ENCODE assay signal across 8 mouse cellular contexts in the genomic region with DNA sequence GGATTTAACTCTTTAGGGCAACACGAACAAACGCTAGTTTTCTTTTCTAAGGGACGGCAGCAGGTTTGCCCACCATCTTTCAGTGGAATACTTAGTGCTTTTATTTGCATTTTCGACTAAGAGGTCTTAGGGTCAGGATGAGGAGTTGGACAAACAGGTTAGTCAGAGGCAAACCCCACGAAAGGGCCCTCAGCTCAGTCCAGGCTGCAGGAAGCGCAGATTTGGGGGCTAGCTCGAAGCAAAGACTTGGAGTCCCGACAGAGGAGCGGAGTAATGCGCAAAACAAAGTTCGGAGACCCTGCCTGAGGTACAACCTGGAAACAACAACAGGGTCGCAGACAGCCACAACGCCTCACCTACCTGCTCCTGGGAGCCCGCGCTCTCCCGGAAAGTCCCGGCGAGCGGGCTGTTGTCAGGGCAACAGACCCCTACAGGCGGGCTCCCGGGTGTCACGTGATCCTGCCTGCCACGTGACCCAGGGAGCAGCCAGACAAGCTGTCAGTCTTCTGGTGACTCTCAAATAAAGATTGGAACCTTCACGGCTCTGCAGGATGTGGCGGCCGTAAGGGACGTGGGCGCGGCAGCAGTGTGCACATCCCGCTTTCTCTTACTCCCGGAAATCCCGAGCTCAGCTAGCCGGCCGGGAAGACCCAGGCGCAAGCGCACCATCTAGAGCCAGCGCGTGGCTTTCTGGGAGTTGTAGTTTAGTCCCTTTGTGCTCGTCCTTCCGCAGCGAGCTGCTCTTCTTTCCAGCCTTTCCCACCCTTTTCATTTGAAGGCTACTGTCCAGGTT. TPM values are rescaled to one million over a fixed set of nuclear protein-coding genes. Genes with fewer than 3 reads are reported as not detected.
DNase-seq lines count a peak whose midpoint lies in the region; ATAC-seq and TF ChIP-seq lines count a peak whose summit lies in the region.

TSS of gene Cep162 (minus strand) at position 634 of the 793 bp plus-strand sequence.

- under 1% methylated on average over 41 of the region's 41 CpGs for WGBS in heart, embryonic 12.5 days
- under 1% methylated on average over 41 of the region's 41 CpGs for WGBS in kidney, postnatal 0 days
- under 1% methylated on average over 41 of the region's 41 CpGs for WGBS in liver, embryonic 11.5 days
- WGBS in stomach, embryonic 14.5 days: under 1% methylated on average over 41 of the region's 41 CpGs

- no peaks in the 10 kb centered on the region for H3K27me3 ChIP-seq in heart, embryonic 12.5 days (replicated peaks)
- no peaks in the 10 kb centered on the region for H3K27me3 ChIP-seq in kidney, postnatal 0 days (ENCODE audit: insufficient read depth, low read length)
- H3K27me3 ChIP-seq in liver, embryonic 11.5 days (replicated peaks; ENCODE audit: control insufficient read depth, insufficient read depth, low read length): no peaks in the 10 kb centered on the region
- H3K27me3 ChIP-seq in stomach, embryonic 14.5 days (ENCODE audit: control insufficient read depth, insufficient read depth, low read length): no peaks in the 10 kb centered on the region

- TF ChIP-seq CTCF in kidney, postnatal 0 days (IDR thresholded peaks at IDR 0.05; ENCODE audit: low read depth): no peak

- H3K9me3 ChIP-seq in heart, embryonic 12.5 days (replicated peaks): no peaks in the 10 kb centered on the region
- no peaks in the 10 kb centered on the region for H3K9me3 ChIP-seq in kidney, postnatal 0 days (replicated peaks; ENCODE audit: low read length)
- no peaks in the 10 kb centered on the region for H3K9me3 ChIP-seq in liver, embryonic 11.5 days (ENCODE audit: control insufficient read depth, low read length)
- no peaks in the 10 kb centered on the region for H3K9me3 ChIP-seq in stomach, embryonic 14.5 days (ENCODE audit: control insufficient read depth, low read depth, low read length)

- H3K4me3 ChIP-seq in heart, embryonic 12.5 days: peak within 1 kb of the TSS; percentile 81
- H3K4me3 ChIP-seq in kidney, postnatal 0 days (replicated peaks; ENCODE audit: low read depth, low read length): peak within 1 kb of the TSS; percentile 77
- peak within 1 kb of the TSS; percentile 69 for H3K4me3 ChIP-seq in liver, embryonic 11.5 days (ENCODE audit: low read depth, low read length)
- peak within 1 kb of the TSS; percentile 51 for H3K4me3 ChIP-seq in stomach, embryonic 14.5 days (ENCODE audit: low read depth, low read length)

- H3K4me1 ChIP-seq in heart, embryonic 12.5 days (replicated peaks): no peaks in the 10 kb centered on the region
- H3K4me1 ChIP-seq in kidney, postnatal 0 days (replicated peaks; ENCODE audit: insufficient read depth, low read length): 0 out of 2 replicates have a peak, but pooled peaks cover 5% of the 10 kb centered on the region
- no peaks in the 10 kb centered on the region for H3K4me1 ChIP-seq in liver, embryonic 11.5 days (replicated peaks; ENCODE audit: control insufficient read depth, insufficient read depth, low read length)
- H3K4me1 ChIP-seq in stomach, embryonic 14.5 days (ENCODE audit: control insufficient read depth, insufficient read depth, low read length): no peaks in the 10 kb centered on the region

- peak; percentile 96 for ATAC-seq in erythroid progenitor cell, adult 5-6 weeks (replicated peaks; ENCODE audit: low FRiP score, poor library complexity, severe bottlenecking)
- ATAC-seq in heart, embryonic 12.5 days (ENCODE audit: insufficient number of reproducible peaks, low FRiP score): peak; percentile 97
- peak; percentile 96 for ATAC-seq in kidney, postnatal 0 days (replicated peaks; ENCODE audit: low FRiP score, low read depth)
- peak; percentile 97 for ATAC-seq in liver, embryonic 11.5 days (replicated peaks; ENCODE audit: low FRiP score)
- ATAC-seq in stomach, embryonic 14.5 days (ENCODE audit: insufficient number of reproducible peaks, insufficient read depth, low FRiP score, low read depth): peak; percentile 96

- 0 out of 2 replicates have a peak, but pooled peaks cover 3% of the 10 kb centered on the region for H3K36me3 ChIP-seq in heart, embryonic 12.5 days
- H3K36me3 ChIP-seq in kidney, postnatal 0 days (ENCODE audit: insufficient read depth, low read length): no peaks in the 10 kb centered on the region
- no peaks in the 10 kb centered on the region; the same call in 1 of the 2 replicates for H3K36me3 ChIP-seq in liver, embryonic 11.5 days (ENCODE audit: control insufficient read depth, insufficient read depth, low read length)
- H3K36me3 ChIP-seq in stomach, embryonic 14.5 days (ENCODE audit: control insufficient read depth, insufficient read depth, low read length): no peaks in the 10 kb centered on the region

- peak within 1 kb of the TSS; percentile 70; the same call in 1 of the 2 replicates for H3K27ac ChIP-seq in heart, embryonic 12.5 days (ENCODE audit: poor library complexity, severe bottlenecking)
- H3K27ac ChIP-seq in kidney, postnatal 0 days: peak within 1 kb of the TSS; percentile 62
- peak within 1 kb of the TSS; percentile 49; the same call in 1 of the 2 replicates for H3K27ac ChIP-seq in liver, embryonic 11.5 days (ENCODE audit: low read depth, low read length)
- peak within 1 kb of the TSS; percentile 40 for H3K27ac ChIP-seq in stomach, embryonic 14.5 days (ENCODE audit: low read length)

- peak within 1 kb of the TSS; percentile 75 for H3K9ac ChIP-seq in heart, embryonic 12.5 days
- peak within 1 kb of the TSS; percentile 70 for H3K9ac ChIP-seq in kidney, postnatal 0 days (ENCODE audit: low read depth, low read length)
- peak within 1 kb of the TSS; percentile 69 for H3K9ac ChIP-seq in liver, embryonic 11.5 days (ENCODE audit: low read depth, low read length)
- H3K9ac ChIP-seq in stomach, embryonic 14.5 days (replicated peaks; ENCODE audit: low read depth, low read length): peak within 1 kb of the TSS; percentile 19

- DNase-seq in CD4-positive helper T cell, adult 2 months (ENCODE audit: low read depth, low spot score): peak; percentile 91
- peak; percentile 83 for DNase-seq in brain, embryonic 18.5 days (ENCODE audit: low read depth, low spot score)
- peak; percentile 94 for DNase-seq in kidney, postnatal 0 days (ENCODE audit: low spot score)
- peak; percentile 85 for DNase-seq in liver, embryonic 11.5 days (ENCODE audit: low spot score)
- peak; percentile 91 for DNase-seq in naive thymus-derived CD4-positive, alpha-beta T cell, adult 2 months (ENCODE audit: low read depth)

- peak within 1 kb of the TSS; percentile 90 for H3K4me2 ChIP-seq in heart, embryonic 12.5 days
- H3K4me2 ChIP-seq in kidney, postnatal 0 days (ENCODE audit: low read length): peak within 1 kb of the TSS; percentile 86
- peak within 1 kb of the TSS; percentile 79 for H3K4me2 ChIP-seq in liver, embryonic 11.5 days
- peak within 1 kb of the TSS; percentile 52 for H3K4me2 ChIP-seq in stomach, embryonic 14.5 days (replicated peaks; ENCODE audit: low read depth, low read length)

RNA-seq across cellular contexts. Expression of gene Cep162, which starts in this region (rescaled TPM):
- total RNA-seq in erythroid progenitor cell, adult 5-6 weeks (2015; ENCODE audit: low replicate concordance): 10.5 and 14.1 TPM in 2 replicates
- 14.3 and 17.1 TPM in 2 replicates for total RNA-seq in erythroid progenitor cell, adult 5-6 weeks (2017; ENCODE audit: low replicate concordance)
- 4.6 and 5.4 TPM in 2 replicates for polyA plus RNA-seq in heart, embryonic 12.5 days (2016; fragmentation: Nextera tagmentation; extraction: Ambion mirVana)
- 3.7 and 4.2 TPM in 2 replicates for polyA plus RNA-seq in kidney, postnatal 0 days (2015; fragmentation: Nextera tagmentation; extraction: Ambion mirVana)
- polyA plus RNA-seq in liver, embryonic 11.5 days (2014; fragmentation: Nextera tagmentation; extraction: Ambion mirVana): 5.6 and 5.8 TPM in 2 replicates
- polyA plus RNA-seq in stomach, embryonic 14.5 days (2014; fragmentation: Nextera tagmentation; extraction: Ambion mirVana): 7.6 and 9.6 TPM in 2 replicates

Comparison
In these comparisons a context has a peak if more than half of its experiments do, and no peak if none do; other contexts are left out.
1. Peak in every context shown above with its lines: DNase-seq, ATAC-seq, H3K4me3 ChIP-seq and H3K27ac ChIP-seq.
2. H3K9ac ChIP-seq: peak in every context shown above with its lines; median percentile 75 in heart, embryonic 12.5 days; 70 in kidney, postnatal 0 days; 69 in liver, embryonic 11.5 days; 19 in stomach, embryonic 14.5 days.